Mouse (Mus musculus): ENCODE data around the gene Med1.

The Med1 gene

DNA sequence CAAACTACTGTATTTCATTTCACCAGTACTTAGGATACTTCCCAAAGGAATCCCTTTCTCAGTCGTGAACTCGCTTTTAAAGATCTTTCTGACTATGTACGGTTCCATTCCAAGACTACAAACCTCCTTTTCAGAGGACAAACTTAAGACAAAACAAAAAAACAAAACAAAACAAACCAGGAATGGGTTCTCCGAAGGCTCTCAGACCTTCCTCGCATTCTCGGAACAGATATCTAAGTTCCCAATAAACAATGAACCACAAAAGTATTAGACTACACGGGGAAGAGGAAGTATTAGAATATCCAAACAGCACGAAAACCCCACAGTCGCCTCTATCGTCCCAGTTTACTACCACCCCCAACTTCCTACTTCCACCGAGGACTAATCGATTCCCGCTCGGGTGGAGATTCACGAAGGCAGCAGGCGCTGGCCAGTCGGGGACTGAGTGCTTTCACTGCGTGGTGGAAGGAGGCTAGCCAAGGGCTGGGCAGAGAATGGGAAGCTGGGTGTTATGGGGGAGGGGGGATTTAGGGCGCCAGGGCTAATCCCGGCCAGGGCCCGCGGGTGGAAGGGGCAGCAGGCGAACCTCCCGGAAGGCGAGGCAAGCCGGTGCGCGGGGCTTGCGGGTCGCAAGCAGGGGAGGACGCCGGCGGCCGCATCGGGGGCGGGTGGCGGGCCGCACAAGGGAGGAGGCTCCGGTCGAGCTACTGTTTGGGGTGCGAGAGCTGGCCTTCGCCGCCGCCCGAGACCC is 44.4 kb downstream of the Med1 start:
- DNase-seq = no peak

GRCm38 (mm10) chr11:98145856-98146255 is 47.2 kb downstream of the Med1 start:
- no peak for DNase-seq

DNA sequence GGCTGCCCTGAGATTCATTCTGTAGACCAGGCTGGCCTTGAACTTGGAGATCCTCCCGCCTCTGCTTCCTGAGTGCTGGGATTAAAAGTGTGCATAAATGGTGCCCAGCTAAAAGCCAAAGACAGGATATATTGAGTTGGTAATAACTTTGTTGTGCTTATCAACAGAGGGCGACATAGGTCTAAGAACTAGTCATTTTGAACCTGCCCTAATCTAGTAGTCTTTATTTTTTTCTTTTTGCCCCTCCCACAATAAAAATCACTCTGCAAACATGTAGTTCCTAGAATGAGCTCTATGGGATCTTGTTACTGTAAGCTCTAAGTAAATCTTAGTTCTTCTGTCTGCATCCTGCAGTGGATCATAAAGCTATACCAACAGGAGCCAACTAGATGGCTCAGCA is 50.5 kb downstream of the Med1 start:
- DNase-seq = no peak

GRCm38 (mm10) chr11:98138894-98139293 is 54.2 kb downstream of the Med1 start:
- no peak for DNase-seq

- DNase-seq = no peak
Observed at GRCm38 (mm10) chr11:98137836-98138235, 55.3 kb downstream of the Med1 start.

GRCm38 (mm10) chr11:98134951-98135350 is 58.1 kb downstream of the Med1 start:
- DNase-seq = no peak

DNA sequence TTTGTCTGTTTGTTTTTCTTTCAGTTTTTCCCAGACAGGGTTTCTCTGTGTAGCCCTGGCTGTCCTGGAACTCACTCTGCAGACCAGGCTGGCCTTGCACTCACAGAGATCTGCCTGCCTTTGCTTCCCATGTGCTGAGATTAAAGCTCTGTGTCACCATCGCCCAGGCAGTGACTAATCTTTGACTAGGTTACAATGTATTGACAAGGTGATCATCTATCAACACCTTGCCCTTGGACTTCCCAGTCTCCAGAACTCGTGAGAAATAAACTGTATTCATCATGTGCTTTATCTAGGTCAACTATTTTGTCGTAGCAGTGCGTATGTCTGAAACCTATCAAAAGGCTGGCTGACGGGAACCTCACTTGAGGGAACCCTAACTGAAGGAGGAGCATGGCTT is 69.7 kb downstream of the Med1 start:
- no peak for DNase-seq

- no peak for DNase-seq
Observed at GRCm38 (mm10) chr11:98114363-98114762, 78.7 kb downstream of the Med1 start.

DNA sequence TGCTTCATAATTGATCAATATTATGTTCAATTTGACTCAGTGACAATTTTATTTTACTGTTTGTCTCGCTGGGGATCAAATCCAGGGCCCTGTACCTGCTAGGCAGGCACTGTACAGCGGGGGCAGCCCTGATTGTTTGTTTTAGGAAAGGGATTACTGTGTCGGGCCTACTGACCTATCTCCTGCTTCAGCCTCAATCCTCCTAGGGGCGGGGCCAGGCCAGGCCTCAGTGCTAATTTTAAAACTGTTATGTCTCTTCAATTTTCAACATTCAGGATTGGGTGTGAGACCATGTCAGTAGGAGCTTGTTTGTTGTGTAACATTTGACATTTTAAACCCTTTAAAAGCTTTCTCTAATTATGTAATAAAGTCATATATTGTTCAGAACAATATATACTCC is 79.6 kb downstream of the Med1 start:
- no peak for DNase-seq

GRCm38 (mm10) chr11:98109706-98110105 is 83.4 kb downstream of the Med1 start:
- DNase-seq = no peak

Measured in thymus, adult 18-20 months (tissue).